Mouse (Mus musculus) spleen, embryonic (tissue): ENCODE measurements around the gene Itgb6.

ENCODE experiments used
- CTCF ChIA-PET: fragments of 350-600 bp; sonication (Branson Sonifier 250); formaldehyde crosslinking; loops from one replicate; lab custom pipeline; 2022; lab: Charles Lee

Gene Itgb6

GRCm38 (mm10) chr2:60614758-60615157 lies 107.7 kb downstream of the Itgb6 start:
- CTCF ChIA-PET, result interaction anchor here (0.7 kb wide), 1 partner anchor 466 kb away, joined by 3 read pairs; no protein-coding TSS in a partner anchor

- CTCF ChIA-PET, result no interaction called here
Observed at GRCm38 (mm10) chr2:60613857-60614228, 108.6 kb downstream of the Itgb6 start.

GRCm38 (mm10) chr2:60612906-60613856 lies 109.3 kb downstream of the Itgb6 start:
- CTCF ChIA-PET, result no interaction called here

- CTCF ChIA-PET, result no interaction called here
Observed at GRCm38 (mm10) chr2:60611622-60612021, 110.8 kb downstream of the Itgb6 start.

GRCm38 (mm10) chr2:60609436-60610199 lies 112.8 kb downstream of the Itgb6 start:
- CTCF ChIA-PET, result interaction anchor here (0.7 kb wide), 1 partner anchor 575 kb away, joined by 3 read pairs; no protein-coding TSS in a partner anchor

- CTCF ChIA-PET, result no interaction called here
Observed at GRCm38 (mm10) chr2:60607980-60608379, 114.5 kb downstream of the Itgb6 start.

- CTCF ChIA-PET, result no interaction called here
Observed at GRCm38 (mm10) chr2:60601326-60601725, 121.1 kb downstream of the Itgb6 start.

GRCm38 (mm10) chr2:60600863-60601262 lies 121.6 kb downstream of the Itgb6 start:
- CTCF ChIA-PET, result no interaction called here

- CTCF ChIA-PET, result no interaction called here
Observed at GRCm38 (mm10) chr2:60583416-60583815, 139.0 kb downstream of the Itgb6 start.

- CTCF ChIA-PET, result no interaction called here
Observed at GRCm38 (mm10) chr2:60554561-60554960, 167.9 kb downstream of the Itgb6 start.

GRCm38 (mm10) chr2:60552902-60553682 lies 169.4 kb downstream of the Itgb6 start, which contains the start of gene Pla2r1:
Gene Pla2r1 (minus strand): TSS chr2:60553308.
- CTCF ChIA-PET, result no interaction called here

- CTCF ChIA-PET, result no interaction called here
Observed at GRCm38 (mm10) chr2:60552177-60552901, 170.1 kb downstream of the Itgb6 start.

GRCm38 (mm10) chr2:60551673-60552072 lies 170.8 kb downstream of the Itgb6 start:
- CTCF ChIA-PET, result no interaction called here

- CTCF ChIA-PET, result no interaction called here
Observed at GRCm38 (mm10) chr2:60550521-60550920, 171.9 kb downstream of the Itgb6 start.

GRCm38 (mm10) chr2:60549851-60550250 lies 172.6 kb downstream of the Itgb6 start:
- CTCF ChIA-PET, result no interaction called here
